ENCODE assay signal across 13 mouse cellular contexts in genomic region chr6:92532331-92532730, GRCm38 (mm10).
DNase-seq lines count a peak whose midpoint lies in the region; ATAC-seq and TF ChIP-seq lines count a peak whose summit lies in the region.
"Had no signal": no experiment of that assay in that cellular context is flagged by ENCODE, and none has a peak within 500 bp of the region (broad histone marks: within the 10 kb centered on the region; RNA-seq: fewer than 3 reads in every experiment).

No protein-coding gene starts in this region.

- no peaks in the 10 kb centered on the region for H3K36me3 ChIP-seq in heart, postnatal 0 days (replicated peaks; ENCODE audit: control insufficient read depth, insufficient read depth, low read length)
- H3K36me3 ChIP-seq: midbrain, embryonic 15.5 days had no signal

- TF ChIP-seq EP300 in heart, postnatal 0 days (IDR thresholded peaks at IDR 0.05; ENCODE audit: low read depth): no peak

- no peak for ATAC-seq in heart, postnatal 0 days (ENCODE audit: insufficient read depth, low read depth)
- ATAC-seq: liver, postnatal 0 days; midbrain, embryonic 15.5 days had no signal

- peak overlapping the region; percentile 45 for H3K4me3 ChIP-seq in left cerebral cortex, adult 2 months
- H3K4me3 ChIP-seq in heart, postnatal 0 days (ENCODE audit: low read depth, low read length): no peak overlapping the region
- peak overlapping the region; percentile 27; the same call in 1 of the 2 replicates for H3K4me3 ChIP-seq in olfactory bulb, adult 2 months (ENCODE audit: insufficient read depth, low read depth, low read length)
- H3K4me3 ChIP-seq: midbrain, embryonic 15.5 days had no signal

- peak; percentile 81 for DNase-seq in heart, adult 11 months
- DNase-seq in heart, adult 8-10 months (ENCODE audit: low spot score): no peak
- DNase-seq in left cerebral cortex, adult 2 months (ENCODE audit: extremely low spot score in 1 of 2, low spot score in 2 of 2): no peak
- DNase-seq in left cerebral cortex, adult 8-10 months (ENCODE audit: low spot score in 2 of 2): no peak
- no peak for DNase-seq in heart, postnatal 0 days (ENCODE audit: low spot score)
- no peak for DNase-seq in frontal cortex, postnatal 14 days (ENCODE audit: low spot score in 2 of 2)
- no peak for DNase-seq in spleen, postnatal 10 days (ENCODE audit: low spot score in 2 of 2)
- DNase-seq: cerebellum, adult 2 months; layer of hippocampus, adult 9-11 months; liver, postnatal 0 days had no signal

- intact Hi-C loops in left cerebral cortex, adult 2 months (cut with DNase I): loop anchor here (2.0 to 5.0 kb wide), 2 partner anchors 75 to 130 kb away; no protein-coding TSS in a partner anchor

- no peaks in the 10 kb centered on the region for H3K9me3 ChIP-seq in heart, postnatal 0 days (replicated peaks; ENCODE audit: control insufficient read depth, low read length)
- H3K9me3 ChIP-seq: midbrain, embryonic 15.5 days had no signal

- H3K27me3 ChIP-seq in heart, postnatal 0 days (ENCODE audit: control insufficient read depth, insufficient read depth, low read length): no peaks in the 10 kb centered on the region
- H3K27me3 ChIP-seq: midbrain, embryonic 15.5 days had no signal

- H3K4me2 ChIP-seq in heart, postnatal 0 days (ENCODE audit: low read depth, low read length): peak overlapping the region; percentile 2; the same call in 1 of the 2 replicates
- H3K4me2 ChIP-seq: midbrain, embryonic 15.5 days had no signal

- H3K4me1 ChIP-seq in heart, postnatal 0 days (ENCODE audit: control insufficient read depth, insufficient read depth): no peaks in the 10 kb centered on the region
- 0 out of 2 replicates have a peak, but pooled peaks cover 3% of the 10 kb centered on the region for H3K4me1 ChIP-seq in olfactory bulb, adult 2 months (ENCODE audit: control insufficient read depth, insufficient read depth, low read length)

- no peak overlapping the region for H3K9ac ChIP-seq in heart, postnatal 0 days (replicated peaks; ENCODE audit: low read depth, low read length)
- H3K9ac ChIP-seq: hindbrain, embryonic 14.5 days; liver, postnatal 0 days; midbrain, embryonic 15.5 days had no signal

- peak overlapping the region; percentile 63 for H3K27ac ChIP-seq in left cerebral cortex, adult 2 months
- H3K27ac ChIP-seq in heart, postnatal 0 days (ENCODE audit: low read depth): 0 out of 2 replicates have a peak overlapping the region, but pooled peaks have one; percentile 11
- H3K27ac ChIP-seq in olfactory bulb, adult 2 months (ENCODE audit: insufficient read depth, low read depth, low read length): no peak overlapping the region
- H3K27ac ChIP-seq: hindbrain, embryonic 14.5 days; midbrain, embryonic 15.5 days had no signal

- TF ChIP-seq CTCF in left cerebral cortex, adult 2 months (IDR thresholded peaks at IDR 0.05): no peak
- no peak for TF ChIP-seq CTCF in heart, postnatal 0 days (IDR thresholded peaks at IDR 0.05; ENCODE audit: low read depth)
- no peak for TF ChIP-seq CTCF in olfactory bulb, adult 2 months (IDR thresholded peaks at IDR 0.05; ENCODE audit: insufficient read depth, low read depth, low read length)

- TF ChIP-seq POLR2A in olfactory bulb, adult 2 months (IDR thresholded peaks at IDR 0.05; ENCODE audit: insufficient read depth, low read depth, low read length): no peak

- 77% methylated on average over 6 of the region's 6 CpGs for WGBS in heart, postnatal 0 days
- 54% methylated on average over 6 of the region's 6 CpGs for WGBS in olfactory bulb, adult 2 months
